Mouse (Mus musculus) hindbrain, embryonic 15.5 days (tissue): ENCODE measurements at regions not wholly inside any gene's neighbourhood (a gene's known extent, or its start where the extent isn't known, plus 50 kb on each side); places are given as distances from the start of the nearest gene placed in this dataset.

ENCODE experiments used
- ATAC-seq: fragments of 200-750 bp; cut with Nextera tagmentation; 2 replicates; pipeline ENCODE4 v1.8.0; 2017; ENCODE audit warnings: low read depth, moderate number of reproducible peaks, moderate TSS enrichment; ENCODE audit not compliant: low FRiP score
- H3K27ac ChIP-seq: fragments of 300-500 bp; sonication (generic); replicated peaks from 2 replicates; pipeline ENCODE4 v1.5.1; 2015; ENCODE audit warnings: mild to moderate bottlenecking, inconsistent platforms
- H3K27me3 ChIP-seq: fragments of 300-500 bp; sonication (generic); 2 replicates; pipeline ENCODE4 v1.6.1; 2015; ENCODE audit warnings: control low read depth, inconsistent platforms
- H3K36me3 ChIP-seq: fragments of 300-500 bp; sonication (generic); 2 replicates; pipeline ENCODE4 v1.6.1; 2015; ENCODE audit warnings: control low read depth, inconsistent platforms
- H3K4me1 ChIP-seq: fragments of 300-500 bp; sonication (generic); replicated peaks from 2 replicates; pipeline ENCODE4 v1.6.1; 2015; ENCODE audit warnings: control low read depth, inconsistent platforms
- H3K4me2 ChIP-seq: fragments of 300-500 bp; sonication (generic); 2 replicates; pipeline ENCODE4 v1.6.1; 2015; ENCODE audit warnings: moderate library complexity, mild to moderate bottlenecking, inconsistent platforms
- H3K4me3 ChIP-seq: fragments of 300-500 bp; sonication (generic); 2 replicates; pipeline ENCODE4 v1.5.1; 2015; ENCODE audit warnings: mild to moderate bottlenecking, inconsistent platforms
- H3K9ac ChIP-seq: fragments of 300-500 bp; sonication (generic); 2 replicates; pipeline ENCODE4 v1.6.1; 2015; ENCODE audit warnings: inconsistent platforms
- H3K9me3 ChIP-seq: fragments of 300-500 bp; sonication (generic); 2 replicates; pipeline ENCODE4 v1.6.1; 2016; ENCODE audit warnings: control low read depth, inconsistent platforms
- WGBS: fragments of 180-500 bp; shearing (Covaris S2); methylation state at CpG from one replicate; pipeline ENCODE4 v1.1.7; 2015; 5-methylcytosine and 5-hydroxymethylcytosine counted together

DNA sequence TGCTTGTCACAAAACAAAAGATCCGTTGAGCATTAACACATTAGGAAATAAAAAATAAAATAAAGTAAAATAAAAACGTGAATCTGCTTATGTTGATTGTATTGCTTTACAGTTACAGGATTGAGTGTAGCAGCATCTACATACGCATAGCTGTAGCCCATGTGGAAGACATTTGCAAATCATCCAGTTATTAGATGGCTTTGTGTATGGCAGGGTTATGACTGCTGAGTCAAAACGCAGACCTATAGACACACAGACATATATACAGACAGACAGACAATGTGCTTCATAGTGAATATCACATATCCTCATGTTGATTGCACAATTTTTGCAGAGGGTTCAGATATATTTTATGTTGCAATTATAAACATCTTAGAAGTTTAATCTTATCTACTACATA, 64.5 kb downstream of the Gm11146 start:
- WGBS, result 38% methylated on average over 4 of the region's 4 CpGs
- peaks cover 8% of the 10 kb centered on the region for H3K4me1 ChIP-seq

DNA sequence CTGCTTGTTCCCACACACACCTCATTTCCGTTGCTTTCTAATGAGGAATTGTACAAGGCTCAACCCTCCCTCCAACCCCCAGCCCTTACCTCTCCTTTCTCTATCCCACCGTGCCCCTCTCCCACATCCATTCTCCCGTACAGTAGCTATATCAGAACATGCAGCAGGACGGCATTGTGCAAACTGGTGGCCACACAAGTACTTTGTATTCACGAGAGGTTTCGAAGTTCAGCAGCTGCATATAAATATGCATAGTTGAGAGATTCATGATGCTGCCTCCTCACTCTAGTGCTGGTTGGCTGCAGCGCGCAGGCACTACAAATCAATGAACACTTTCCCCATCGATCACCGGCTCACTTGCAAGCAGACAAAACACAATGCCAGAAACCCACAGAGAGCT, 65.1 kb downstream of the Gm11146 start:
- Histone ChIP-seq H3K9me3 (no peaks in the 10 kb centered on the region), H3K36me3 (no peaks in the 10 kb centered on the region), H3K27ac (peak overlapping the region; percentile 95), H3K27me3 (no peaks in the 10 kb centered on the region), H3K4me2 (peak overlapping the region; percentile 57), H3K4me1 (peaks cover 8% of the 10 kb centered on the region), H3K4me3 (peak overlapping the region; percentile 35), H3K9ac (peak overlapping the region; percentile 46)
- peak; percentile 93 for ATAC-seq
- WGBS, result 12% methylated on average over 10 of the region's 10 CpGs

More for the DNA sequence above, 64.5 kb downstream of the Gm11146 start:
- H3K36me3 ChIP-seq, result no peaks in the 10 kb centered on the region
- ATAC-seq, result 0 out of 2 replicates have a peak, but pooled peaks have one; percentile 43
- H3K4me3 ChIP-seq, result peak overlapping the region; percentile 35
- H3K27ac ChIP-seq, result peak overlapping the region; percentile 95
- peak overlapping the region; percentile 57 for H3K4me2 ChIP-seq
- H3K9me3 ChIP-seq, result no peaks in the 10 kb centered on the region
- no peaks in the 10 kb centered on the region for H3K27me3 ChIP-seq
- peak overlapping the region; percentile 46 for H3K9ac ChIP-seq

DNA sequence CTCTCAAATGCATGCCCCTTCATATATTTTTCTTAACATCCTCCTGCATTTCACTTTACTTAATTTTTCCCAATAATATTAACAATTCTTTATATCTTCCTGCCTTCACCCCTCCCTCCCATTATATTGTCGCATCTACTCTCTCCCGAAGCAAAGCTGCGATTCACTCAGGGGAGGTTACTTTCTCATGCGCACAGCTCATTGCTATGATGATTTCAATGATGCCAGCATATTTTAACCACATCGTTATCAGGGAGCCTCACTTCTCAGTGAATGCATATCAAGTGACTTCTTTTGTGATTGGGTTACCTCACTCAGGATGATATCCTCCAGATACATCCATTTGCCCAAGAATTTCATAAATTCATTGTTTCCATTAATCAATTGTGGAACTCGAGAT, 65.6 kb downstream of the Gm11146 start:
- Histone ChIP-seq H3K9ac (peak overlapping the region; percentile 46), H3K27ac (peak overlapping the region; percentile 95), H3K36me3 (no peaks in the 10 kb centered on the region), H3K4me3 (peak overlapping the region; percentile 35), H3K27me3 (no peaks in the 10 kb centered on the region), H3K4me1 (peaks cover 8% of the 10 kb centered on the region), H3K4me2 (peak overlapping the region; percentile 57), H3K9me3 (no peaks in the 10 kb centered on the region)
- WGBS, result 14% methylated on average over 6 of the region's 6 CpGs
- peak; percentile 84 for ATAC-seq

DNA sequence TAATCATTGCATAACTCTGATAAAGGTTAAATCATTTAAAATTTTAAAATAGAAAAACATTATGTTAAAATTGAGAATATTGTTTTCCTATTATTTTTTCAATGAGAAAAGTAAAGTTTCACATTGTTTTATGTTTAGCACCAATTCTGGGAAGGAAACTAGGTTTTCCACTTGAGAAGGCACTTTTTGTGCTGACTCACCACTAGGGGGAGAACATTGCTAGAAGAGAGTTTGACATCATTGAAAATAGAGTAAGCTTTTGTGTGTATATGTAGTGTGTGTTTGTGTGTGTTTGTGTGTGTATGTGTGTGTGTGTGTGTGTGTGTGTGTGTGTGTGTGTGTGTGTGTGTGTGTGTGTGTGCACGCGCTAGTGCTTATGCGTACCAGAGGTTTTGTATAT, 66.9 kb downstream of the Gm11146 start:
- Histone ChIP-seq H3K9ac (no peak overlapping the region), H3K4me1 (peaks cover 8% of the 10 kb centered on the region), H3K9me3 (no peaks in the 10 kb centered on the region), H3K4me3 (no peak overlapping the region), H3K27me3 (no peaks in the 10 kb centered on the region), H3K27ac (peak overlapping the region; percentile 71; the same call in 1 of the 2 replicates), H3K4me2 (no peak overlapping the region), H3K36me3 (no peaks in the 10 kb centered on the region)
- ATAC-seq, result no peak
- WGBS, result 77% methylated on average over 3 of the region's 3 CpGs

DNA sequence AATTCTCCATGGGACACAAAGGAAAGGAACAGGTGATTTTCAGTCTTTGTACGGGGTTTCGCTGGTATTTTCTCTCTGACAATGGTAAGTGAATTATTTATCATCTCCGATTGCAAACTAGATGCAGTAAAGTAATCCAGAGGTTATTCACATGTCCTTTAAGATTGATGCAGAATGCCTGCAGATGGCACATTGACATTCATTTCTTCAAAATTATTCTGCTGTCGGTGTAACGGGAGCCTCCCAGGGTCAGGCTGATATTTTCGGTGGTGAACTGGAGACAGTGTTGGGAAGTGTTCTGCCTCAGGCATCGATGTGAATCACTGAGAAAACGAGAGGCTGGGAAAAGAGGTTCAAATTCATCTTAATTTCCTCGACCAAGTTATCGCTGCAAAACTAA, 70.3 kb downstream of the Gm11146 start:
- 40% methylated on average over 10 of the region's 10 CpGs for WGBS
- Histone ChIP-seq H3K36me3 (no peaks in the 10 kb centered on the region), H3K4me3 (no peak overlapping the region), H3K4me1 (peaks cover 8% of the 10 kb centered on the region), H3K4me2 (0 out of 2 replicates have a peak overlapping the region, but pooled peaks have one; percentile 0), H3K27me3 (no peaks in the 10 kb centered on the region), H3K9ac (no peak overlapping the region), H3K27ac (0 out of 2 replicates have a peak overlapping the region, but pooled peaks have one; percentile 20), H3K9me3 (no peaks in the 10 kb centered on the region)
- ATAC-seq, result no peak

DNA sequence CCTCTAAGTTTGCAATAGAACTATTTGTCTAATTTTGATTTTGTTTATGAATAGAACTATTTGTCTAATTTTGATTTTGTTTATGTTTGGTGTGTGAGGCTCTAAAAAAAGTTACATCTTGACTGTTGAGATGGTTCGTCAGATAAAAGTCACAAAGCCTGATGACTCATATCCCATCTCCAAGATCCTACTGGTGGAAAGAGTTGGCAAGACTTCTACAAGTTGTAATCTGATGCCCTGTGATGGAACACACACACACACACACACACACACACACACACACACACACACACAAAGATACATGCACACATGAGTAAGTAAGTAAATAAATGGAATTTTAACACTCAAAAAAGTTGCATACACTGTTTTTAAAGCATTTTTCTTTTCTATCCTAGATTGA, 73.9 kb downstream of the Gm11146 start:
- Histone ChIP-seq H3K9ac (no peak overlapping the region), H3K27ac (no peak overlapping the region), H3K9me3 (no peaks in the 10 kb centered on the region), H3K4me1 (no peaks in the 10 kb centered on the region), H3K36me3 (no peaks in the 10 kb centered on the region), H3K4me3 (no peak overlapping the region), H3K27me3 (no peaks in the 10 kb centered on the region), H3K4me2 (no peak overlapping the region)
- 76% methylated on average over 1 of the region's 1 CpGs for WGBS
- no peak for ATAC-seq

DNA sequence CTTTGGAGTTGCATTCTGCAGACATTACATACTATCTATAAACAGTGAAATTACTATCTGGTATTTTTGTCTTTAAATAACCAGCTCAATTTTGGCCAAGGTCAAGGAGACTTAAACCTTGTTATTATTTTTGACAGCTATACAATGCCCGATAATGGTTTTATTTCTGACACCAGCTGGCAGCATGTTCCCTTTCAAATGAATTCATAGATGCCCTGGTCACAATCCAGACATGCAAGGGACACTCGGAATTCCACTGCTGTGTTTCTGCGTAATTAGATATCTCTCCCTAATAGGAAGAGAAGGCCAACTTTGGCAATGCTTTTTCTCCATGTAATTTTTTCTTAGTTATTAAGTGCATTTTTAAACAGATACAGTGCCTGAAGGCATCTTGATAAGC, 87.3 kb downstream of the Gm11146 start:
- Histone ChIP-seq H3K9ac (no peak overlapping the region), H3K4me2 (no peak overlapping the region), H3K36me3 (no peaks in the 10 kb centered on the region), H3K9me3 (no peaks in the 10 kb centered on the region), H3K4me3 (no peak overlapping the region), H3K27ac (0 out of 2 replicates have a peak overlapping the region, but pooled peaks have one; percentile 25), H3K27me3 (no peaks in the 10 kb centered on the region), H3K4me1 (peaks cover 4% of the 10 kb centered on the region; the same call in 1 of the 2 replicates)
- WGBS, result 32% methylated on average over 3 of the region's 3 CpGs
- ATAC-seq, result no peak

DNA sequence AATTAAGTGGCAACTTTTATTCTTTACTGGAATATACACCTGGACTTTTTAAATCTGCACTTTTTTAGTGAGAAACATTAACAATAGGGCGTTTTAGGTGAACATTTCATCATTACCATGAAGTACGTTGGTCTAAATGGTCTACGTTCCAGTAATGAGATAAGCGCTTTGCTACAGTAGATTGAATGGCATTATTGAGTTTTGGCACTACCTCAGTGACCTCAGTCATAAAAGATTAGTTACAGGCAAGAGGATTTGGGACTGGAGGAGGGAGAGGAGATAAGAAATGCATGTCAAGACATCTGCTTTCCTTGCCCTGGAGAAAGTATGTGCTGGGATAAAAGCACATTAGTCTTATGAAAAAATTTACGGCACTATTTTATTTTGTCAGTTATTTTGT, 98.3 kb downstream of the Gm11146 start:
- Histone ChIP-seq H3K27me3 (no peaks in the 10 kb centered on the region), H3K4me2 (peak overlapping the region; percentile 41), H3K9me3 (no peaks in the 10 kb centered on the region), H3K36me3 (no peaks in the 10 kb centered on the region), H3K27ac (no peak overlapping the region), H3K4me3 (peak overlapping the region; percentile 23), H3K4me1 (peaks cover 14% of the 10 kb centered on the region; the same call in 1 of the 2 replicates), H3K9ac (no peak overlapping the region)
- ATAC-seq, result no peak
- WGBS, result 44% methylated on average over 5 of the region's 5 CpGs

DNA sequence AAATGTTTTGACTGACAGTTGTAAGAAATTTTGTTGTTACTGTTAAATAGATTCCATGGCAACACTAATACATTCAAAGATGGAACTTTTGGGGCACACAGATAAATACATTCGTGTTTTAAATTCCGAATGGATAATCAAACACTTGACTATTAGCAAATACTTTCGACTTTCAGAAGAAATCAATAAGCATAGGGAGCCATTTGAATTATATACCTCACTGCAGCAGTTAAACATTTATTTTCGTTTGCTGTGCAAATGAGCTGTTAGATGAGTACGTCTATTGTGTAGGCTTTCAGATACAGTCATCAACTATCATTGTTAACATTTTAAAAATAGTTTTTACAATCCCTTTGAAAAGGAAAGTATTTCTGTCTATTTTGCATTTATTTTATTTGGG, 99.0 kb downstream of the Gm11146 start:
- H3K9me3 ChIP-seq, result no peaks in the 10 kb centered on the region
- H3K27me3 ChIP-seq, result no peaks in the 10 kb centered on the region
- no peak for ATAC-seq
- H3K4me2 ChIP-seq, result peak overlapping the region; percentile 35
- no peaks in the 10 kb centered on the region for H3K36me3 ChIP-seq
- H3K27ac ChIP-seq, result no peak overlapping the region
- WGBS, result 54% methylated on average over 5 of the region's 5 CpGs
- H3K4me1 ChIP-seq, result peaks cover 14% of the 10 kb centered on the region; the same call in 1 of the 2 replicates
- H3K9ac ChIP-seq, result no peak overlapping the region
- peak overlapping the region; percentile 19; the same call in 1 of the 2 replicates for H3K4me3 ChIP-seq

DNA sequence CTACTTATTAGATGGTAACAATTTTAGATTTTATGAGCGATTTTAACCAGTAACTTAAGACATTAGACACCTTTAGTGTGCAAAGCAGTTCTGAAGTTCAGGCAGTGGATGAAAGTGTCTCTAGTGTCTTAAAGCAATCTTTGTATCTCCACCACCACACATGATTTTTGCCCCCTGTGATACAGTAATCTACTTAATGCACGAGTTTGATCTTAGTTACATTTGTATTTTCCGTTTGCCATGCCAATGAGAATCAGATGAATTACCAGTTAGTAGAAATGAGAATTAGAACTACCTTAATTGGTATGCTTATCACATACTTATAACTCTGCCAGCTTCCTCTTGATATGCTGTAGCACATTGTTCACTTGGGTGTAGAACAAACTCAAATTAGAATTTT, 99.9 kb downstream of the Gm11146 start:
- Histone ChIP-seq H3K27me3 (no peaks in the 10 kb centered on the region), H3K4me2 (peak overlapping the region; percentile 38), H3K9me3 (no peaks in the 10 kb centered on the region), H3K27ac (0 out of 2 replicates have a peak overlapping the region, but pooled peaks have one; percentile 48), H3K4me1 (peaks cover 14% of the 10 kb centered on the region; the same call in 1 of the 2 replicates), H3K36me3 (no peaks in the 10 kb centered on the region), H3K9ac (peak overlapping the region; percentile 35; the same call in 1 of the 2 replicates), H3K4me3 (peak overlapping the region; percentile 32)
- 53% methylated on average over 3 of the region's 3 CpGs for WGBS
- ATAC-seq, result no peak

DNA sequence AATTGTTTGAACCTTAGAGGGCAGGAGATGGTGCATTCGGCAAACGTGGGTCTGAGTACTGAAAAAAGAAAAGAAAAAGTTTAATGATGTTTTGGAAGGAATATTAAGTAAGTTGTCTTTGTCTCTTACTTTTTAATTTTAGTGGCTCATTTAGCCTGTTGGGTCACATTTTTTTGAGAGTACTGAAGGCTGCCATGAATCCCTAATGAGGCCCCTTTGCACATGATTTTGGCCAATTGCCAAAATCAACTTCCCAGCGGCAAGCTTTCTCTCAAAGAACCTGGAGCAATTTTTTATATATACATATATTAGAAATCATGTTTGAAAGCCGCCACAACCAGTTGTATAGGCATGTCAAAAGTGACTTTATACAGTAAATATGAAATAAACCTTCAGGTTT, 100.9 kb downstream of the Gm11146 start:
- peak overlapping the region; percentile 35 for H3K9ac ChIP-seq
- peaks cover 14% of the 10 kb centered on the region; the same call in 1 of the 2 replicates for H3K4me1 ChIP-seq
- 21% methylated on average over 4 of the region's 4 CpGs for WGBS
- H3K36me3 ChIP-seq, result no peaks in the 10 kb centered on the region
- peak overlapping the region; percentile 44 for H3K4me2 ChIP-seq
- no peaks in the 10 kb centered on the region for H3K9me3 ChIP-seq
- H3K27ac ChIP-seq, result peak overlapping the region; percentile 84
- no peak for ATAC-seq
- peak overlapping the region; percentile 35 for H3K4me3 ChIP-seq
- no peaks in the 10 kb centered on the region for H3K27me3 ChIP-seq

DNA sequence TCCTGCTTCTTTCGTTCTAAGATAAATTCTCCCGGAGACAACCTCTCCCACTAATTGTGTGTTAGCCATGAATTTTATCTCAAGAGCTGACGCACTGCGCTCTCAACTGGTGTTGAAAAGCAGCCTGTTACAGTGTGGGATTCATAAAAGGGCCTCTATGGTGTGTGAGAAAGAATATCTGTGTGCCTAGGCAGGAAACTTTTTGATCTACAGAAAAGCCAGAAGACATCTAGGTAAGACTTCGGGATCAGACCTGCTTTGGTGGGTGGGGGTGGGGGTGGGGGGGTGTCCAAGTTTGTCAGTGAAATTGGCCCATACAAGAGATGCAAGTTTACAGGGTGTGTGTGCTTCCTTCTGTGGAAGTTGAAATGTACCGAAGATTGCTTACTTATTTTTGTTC, 101.5 kb downstream of the Gm11146 start:
- no peaks in the 10 kb centered on the region for H3K36me3 ChIP-seq
- ATAC-seq, result peak; percentile 70; the same call in 1 of the 2 replicates
- H3K4me1 ChIP-seq, result peaks cover 14% of the 10 kb centered on the region; the same call in 1 of the 2 replicates
- peak overlapping the region; percentile 44 for H3K4me2 ChIP-seq
- H3K9me3 ChIP-seq, result no peaks in the 10 kb centered on the region
- H3K4me3 ChIP-seq, result peak overlapping the region; percentile 35
- H3K9ac ChIP-seq, result peak overlapping the region; percentile 35; the same call in 1 of the 2 replicates
- 26% methylated on average over 6 of the region's 6 CpGs for WGBS
- peak overlapping the region; percentile 84 for H3K27ac ChIP-seq
- no peaks in the 10 kb centered on the region for H3K27me3 ChIP-seq
